Mouse (Mus musculus) midbrain, embryonic 15.5 days (tissue): ENCODE measurements around the gene Etfa. TPM values are rescaled to one million over a fixed set of nuclear protein-coding genes. Genes with fewer than 3 reads are reported as not detected.

Source experiments
- ATAC-seq: fragments of 200-750 bp; cut with Nextera tagmentation; replicated peaks from 2 replicates; pipeline ENCODE4 v1.8.0; 2017; ENCODE audit warnings: moderate TSS enrichment
- H3K27ac ChIP-seq: fragments of 300-500 bp; sonication (generic); 2 replicates; pipeline ENCODE4 v1.5.1; 2015; ENCODE audit warnings: mild to moderate bottlenecking, inconsistent platforms
- H3K27me3 ChIP-seq: fragments of 300-500 bp; sonication (generic); replicated peaks from 2 replicates; pipeline ENCODE4 v1.6.1; 2015; ENCODE audit warnings: inconsistent platforms
- H3K36me3 ChIP-seq: fragments of 300-500 bp; sonication (generic); replicated peaks from 2 replicates; pipeline ENCODE4 v1.6.1; 2015; ENCODE audit warnings: inconsistent platforms
- H3K4me1 ChIP-seq: fragments of 300-500 bp; sonication (generic); 2 replicates; pipeline ENCODE4 v1.6.1; 2015; ENCODE audit warnings: inconsistent platforms
- H3K4me2 ChIP-seq: fragments of 300-500 bp; sonication (generic); 2 replicates; pipeline ENCODE4 v1.6.1; 2015; ENCODE audit warnings: inconsistent platforms, mild to moderate bottlenecking, moderate library complexity
- H3K4me3 ChIP-seq: fragments of 300-500 bp; sonication (generic); 2 replicates; pipeline ENCODE4 v1.5.1; 2015; ENCODE audit warnings: mild to moderate bottlenecking, inconsistent platforms
- H3K9ac ChIP-seq: fragments of 300-500 bp; sonication (generic); 2 replicates; pipeline ENCODE4 v1.6.1; 2015; ENCODE audit warnings: mild to moderate bottlenecking, inconsistent platforms
- H3K9me3 ChIP-seq: fragments of 300-500 bp; sonication (generic); 2 replicates; pipeline ENCODE4 v1.6.1; 2016; ENCODE audit warnings: inconsistent platforms
- WGBS: fragments of 180-500 bp; shearing (Covaris S2); methylation state at CpG from one replicate; pipeline ENCODE4 v1.1.7; 2015; ENCODE audit warnings: mixed read lengths; 5-methylcytosine and 5-hydroxymethylcytosine counted together
- polyA plus RNA-seq: library from polyadenylated mRNA; unstranded; fragments of >200 nt; fragmentation: Nextera tagmentation; extraction: Ambion mirVana; gene quantifications from 2 replicates; pipeline ENCODE4 v1.2.1, GENCODE M21; 2015

Gene Etfa
- polyA plus RNA-seq, 1 experiment from 2014 or later, result 71.4 TPM

DNA sequence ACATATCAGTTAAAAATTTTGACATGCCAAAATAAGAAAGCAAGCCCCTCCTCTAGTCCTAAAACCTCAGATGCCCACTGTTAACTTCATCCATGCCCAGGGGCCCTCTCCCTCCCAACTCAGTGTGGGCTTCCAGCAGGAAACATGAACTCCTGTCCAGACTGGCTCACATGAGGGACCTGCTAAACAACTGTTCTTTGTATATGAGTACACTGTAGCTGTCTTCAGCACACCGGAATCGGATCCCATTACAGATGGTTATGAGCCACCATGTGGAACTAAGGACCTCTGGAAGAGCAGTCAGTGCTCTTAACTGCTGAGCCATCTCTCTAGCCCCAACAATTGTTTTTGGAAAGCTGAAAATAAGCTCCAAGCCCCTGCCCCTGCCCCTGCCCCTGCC lies 105.3 kb downstream of the Etfa start:
- ATAC-seq, result no peak
- H3K36me3 ChIP-seq, result no peaks in the 10 kb centered on the region
- 0 out of 2 replicates have a peak, but pooled peaks cover 5% of the 10 kb centered on the region for H3K4me1 ChIP-seq
- H3K4me2 ChIP-seq, result no peak overlapping the region
- no peaks in the 10 kb centered on the region for H3K9me3 ChIP-seq
- WGBS, result 76% methylated on average over 2 of the region's 2 CpGs
- no peak overlapping the region for H3K27ac ChIP-seq
- no peaks in the 10 kb centered on the region for H3K27me3 ChIP-seq
- no peak overlapping the region for H3K4me3 ChIP-seq
- H3K9ac ChIP-seq, result no peak overlapping the region

DNA sequence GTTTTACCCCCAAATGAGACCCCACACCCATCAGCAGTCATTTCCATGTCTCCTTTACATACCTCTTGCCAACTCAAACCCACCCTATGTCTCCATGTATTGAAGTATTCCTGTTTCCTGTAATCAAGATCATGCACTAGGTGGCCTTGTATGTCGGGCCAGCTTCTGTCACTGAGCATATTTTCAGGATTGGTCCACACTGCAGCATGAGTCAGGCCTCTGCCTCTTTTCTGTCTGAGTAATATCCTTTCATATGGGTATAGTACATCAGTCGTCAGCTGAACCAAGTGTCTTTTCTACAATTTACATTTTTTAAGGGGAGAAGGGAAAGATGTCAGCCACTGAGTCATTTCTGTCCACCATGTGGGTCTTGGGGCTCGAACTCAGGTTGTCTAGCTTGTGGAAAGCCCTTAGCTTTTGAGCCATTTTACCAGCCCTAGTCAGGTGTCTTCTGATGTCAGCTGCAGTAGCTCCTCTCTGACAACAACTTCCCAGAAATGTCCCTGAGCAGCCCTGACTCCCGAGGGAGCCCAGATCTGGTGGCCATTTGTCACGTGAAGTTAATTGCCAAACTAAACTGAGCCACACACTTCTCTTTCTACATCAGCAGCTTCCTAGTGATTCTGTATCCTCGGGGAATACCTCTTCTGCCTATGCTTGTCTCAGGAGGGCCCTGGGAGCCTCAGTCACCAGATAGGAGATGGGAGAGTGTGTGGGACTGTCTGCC lies 106.9 kb downstream of the Etfa start:
- 78% methylated on average over 6 of the region's 6 CpGs for WGBS
- 0 out of 2 replicates have a peak, but pooled peaks cover 5% of the 10 kb centered on the region for H3K4me1 ChIP-seq
- no peaks in the 10 kb centered on the region for H3K27me3 ChIP-seq
- H3K4me2 ChIP-seq, result no peak overlapping the region
- no peak overlapping the region for H3K4me3 ChIP-seq
- H3K36me3 ChIP-seq, result no peaks in the 10 kb centered on the region
- no peaks in the 10 kb centered on the region for H3K9me3 ChIP-seq
- no peak for ATAC-seq
- no peak overlapping the region for H3K27ac ChIP-seq
- H3K9ac ChIP-seq, result no peak overlapping the region

Other genes starting within 250 kb of the Etfa start
- 1.1 and 1.6 TPM in 2 replicates for gene Nrg4, start 185.4 kb downstream of the Etfa start, polyA plus RNA-seq
- gene Tmem266, start 185.3 kb downstream of the Etfa start, polyA plus RNA-seq, result 5.8 and 6.2 TPM in 2 replicates
- 2.0 and 3.5 TPM in 2 replicates for gene Isl2, start 26.4 kb upstream of the Etfa start, polyA plus RNA-seq